Mouse (Mus musculus) ES-Bruce4 (cell line): ENCODE results near the gene Dennd5b.

Experiments used
- CTCF ChIP-seq: IDR thresholded peaks from one replicate; pipeline ENCODE4 v1.8.1; 2011; ENCODE audit warnings: low read depth, low read length
- POLR2A ChIP-seq: IDR thresholded peaks from one replicate; pipeline ENCODE4 v1.8.1; 2011; ENCODE audit warnings: low read length; ENCODE audit not compliant: insufficient read depth

- no peak for TF ChIP-seq POLR2A
- TF ChIP-seq CTCF: no peak
Observed at GRCm38 (mm10) chr6:149123042-149123441, 21.6 kb upstream of the Dennd5b start.
